Mouse (Mus musculus): ENCODE data around the gene Pop5.
A peak's percentile ranks its signal among the peaks of the same experiment; 100 is the strongest.

Pop5 gene

GRCm38 (mm10) chr5:115235786-115236263 is at the start of gene Pop5:
Gene Pop5 (plus strand): TSS chr5:115235836.
- peak; percentile 96 for DNase-seq

GRCm38 (mm10) chr5:115186371-115187073 is 49.1 kb upstream of the Pop5 start:
- no peak for DNase-seq

GRCm38 (mm10) chr5:115187188-115188131 is 48.2 kb upstream of the Pop5 start:
- peak; percentile 99 for DNase-seq

GRCm38 (mm10) chr5:115188824-115189223 is 46.8 kb upstream of the Pop5 start:
- peak; percentile 53 for DNase-seq

GRCm38 (mm10) chr5:115190081-115190480 is 45.6 kb upstream of the Pop5 start:
- DNase-seq, result no peak

- DNase-seq, result no peak
These were observed 43.5 kb upstream of the Pop5 start for GRCm38 (mm10) chr5:115191880-115192827.

- DNase-seq, result no peak
These were observed 42.8 kb upstream of the Pop5 start for GRCm38 (mm10) chr5:115192828-115193195.

GRCm38 (mm10) chr5:115193226-115193625 is 42.4 kb upstream of the Pop5 start:
- peak; percentile 61 for DNase-seq

GRCm38 (mm10) chr5:115193669-115194625 is 41.7 kb upstream of the Pop5 start, which contains the start of gene Cabp1:
Gene Cabp1 (minus strand): TSS chr5:115194381.
- peak; percentile 52 for DNase-seq

- no peak for DNase-seq
These were observed 40.9 kb upstream of the Pop5 start for GRCm38 (mm10) chr5:115194626-115195221.

GRCm38 (mm10) chr5:115203735-115204561 is 31.7 kb upstream of the Pop5 start:
- peak; percentile 48 for DNase-seq

GRCm38 (mm10) chr5:115204562-115205311 is 30.9 kb upstream of the Pop5 start:
- DNase-seq, result peak; percentile 42

GRCm38 (mm10) chr5:115207244-115207643 is 28.4 kb upstream of the Pop5 start:
- DNase-seq, result no peak

- DNase-seq, result no peak
These were observed 27.7 kb upstream of the Pop5 start for GRCm38 (mm10) chr5:115207892-115208291.

- no peak for DNase-seq
These were observed 27.0 kb upstream of the Pop5 start for GRCm38 (mm10) chr5:115208601-115209000.

- DNase-seq, result peak; percentile 49
These were observed 25.3 kb upstream of the Pop5 start for GRCm38 (mm10) chr5:115210380-115210779.

GRCm38 (mm10) chr5:115212451-115212850 is 23.2 kb upstream of the Pop5 start:
- no peak for DNase-seq

- DNase-seq, result no peak
These were observed 22.8 kb upstream of the Pop5 start for GRCm38 (mm10) chr5:115212861-115213260.

- no peak for DNase-seq
These were observed 20.8 kb upstream of the Pop5 start for GRCm38 (mm10) chr5:115214864-115215263.

All from lung, postnatal 14 days (tissue).